Comparison of ENCODE assay signal across 8 mouse cellular contexts in genomic region chr17:12991635-12992358, GRCm38 (mm10). TPM values are rescaled to one million over a fixed set of nuclear protein-coding genes. Genes with fewer than 3 reads are reported as not detected.
DNase-seq lines count a peak whose midpoint lies in the region; ATAC-seq and TF ChIP-seq lines count a peak whose summit lies in the region.

No protein-coding gene starts in this region.

- peak; percentile 68 for ATAC-seq in G1E (ENCODE audit: extremely low read depth, insufficient number of reproducible peaks, low FRiP score, poor library complexity, severe bottlenecking)
- ATAC-seq in hematopoietic stem cell, adult 5-6 weeks (replicated peaks in 1 of 2; ENCODE audit: insufficient read depth in 1 of 2, low FRiP score in 2 of 2, low TSS enrichment in 1 of 2, low read depth in 1 of 2, poor library complexity in 2 of 2, severe bottlenecking in 2 of 2), result peak; percentile 63 to 70
- ATAC-seq in lung, embryonic 16.5 days (ENCODE audit: low read depth), result peak; percentile 96

- peak; percentile 81 for DNase-seq in G1E (ENCODE audit: low spot score)
- DNase-seq in cerebellum, adult 8-10 months, result peak; percentile 88
- peak; percentile 69 for DNase-seq in forelimb bud, embryonic 11.5 days (ENCODE audit: low read depth, low spot score)
- DNase-seq in layer of hippocampus, adult 9-11 months, result peak; percentile 82
- DNase-seq in ovary, adult 18-20 months (ENCODE audit: low spot score), result peak; percentile 82
- DNase-seq in thymus, adult 2 months, result peak; percentile 90

- H3K27ac ChIP-seq in lung, embryonic 16.5 days (ENCODE audit: low read length), result peak overlapping the region; percentile 100
- H3K27ac ChIP-seq in thymus, adult 2 months (ENCODE audit: control insufficient read depth, insufficient read depth, low read length), result peak overlapping the region; percentile 93

- peaks cover 29% of the 10 kb centered on the region for H3K4me1 ChIP-seq in G1E (ENCODE audit: insufficient read depth, low read depth, low read length)
- H3K4me1 ChIP-seq in lung, embryonic 16.5 days (replicated peaks; ENCODE audit: control insufficient read depth, insufficient read depth, low read length), result peaks cover 5% of the 10 kb centered on the region; the same call in 1 of the 2 replicates
- H3K4me1 ChIP-seq in thymus, adult 2 months (replicated peaks; ENCODE audit: control insufficient read depth, insufficient read depth, low read length), result peaks cover 3% of the 10 kb centered on the region; the same call in 1 of the 2 replicates

- TF ChIP-seq CTCF in G1E (IDR thresholded peaks at IDR 0.05; ENCODE audit: low read depth, low read length), result no peak
- peak; percentile 11; the same call in 1 of the 2 replicates for TF ChIP-seq CTCF in thymus, adult 2 months (IDR thresholded peaks at IDR 0.05; ENCODE audit: borderline replicate concordance, control insufficient read depth, extremely low read depth, insufficient read depth, low read length, poor library complexity)

- peaks cover 10% of the 10 kb centered on the region for H3K36me3 ChIP-seq in G1E (replicated peaks)
- H3K36me3 ChIP-seq in lung, embryonic 16.5 days (ENCODE audit: control insufficient read depth, insufficient read depth, low read length), result peaks cover 6% of the 10 kb centered on the region; the same call in 1 of the 2 replicates
- no peaks in the 10 kb centered on the region for H3K36me3 ChIP-seq in thymus, adult 2 months (ENCODE audit: control insufficient read depth, insufficient read depth, low read length)

- 0% methylated on average over 55 of the region's 84 CpGs for WGBS in lung, embryonic 16.5 days
- WGBS in thymus, adult 2 months, result under 1% methylated on average over 82 of the region's 84 CpGs

- no peaks in the 10 kb centered on the region for H3K27me3 ChIP-seq in G1E (ENCODE audit: insufficient read depth, low read length)
- no peaks in the 10 kb centered on the region for H3K27me3 ChIP-seq in lung, embryonic 16.5 days (ENCODE audit: control insufficient read depth, insufficient read depth, low read depth, low read length)
- H3K27me3 ChIP-seq in thymus, adult 2 months (ENCODE audit: control insufficient read depth, insufficient read depth, low read length), result no peaks in the 10 kb centered on the region

- TF ChIP-seq POLR2A in thymus, adult 2 months (IDR thresholded peaks at IDR 0.05; ENCODE audit: control insufficient read depth, extremely low read depth, insufficient read depth, low read length, poor library complexity), result no peak; the same call in 1 of the 2 replicates

- peak overlapping the region; percentile 81 for H3K4me2 ChIP-seq in lung, embryonic 16.5 days (ENCODE audit: low read depth, low read length)

- peak overlapping the region; percentile 91 for H3K4me3 ChIP-seq in G1E (ENCODE audit: low read depth, low read length)
- H3K4me3 ChIP-seq in lung, embryonic 16.5 days (ENCODE audit: low read length), result peak overlapping the region; percentile 100
- peak overlapping the region; percentile 84 for H3K4me3 ChIP-seq in thymus, adult 2 months (ENCODE audit: control insufficient read depth, insufficient read depth, low read length)

- H3K9ac ChIP-seq in lung, embryonic 16.5 days (ENCODE audit: low read length), result peak overlapping the region; percentile 100

- no peaks in the 10 kb centered on the region for H3K9me3 ChIP-seq in G1E (replicated peaks)
- H3K9me3 ChIP-seq in lung, embryonic 16.5 days (ENCODE audit: control insufficient read depth, low read length), result no peaks in the 10 kb centered on the region

RNA-seq across cellular contexts. Expression of gene Wtap, which starts 2.2 kb away (rescaled TPM):
- total RNA-seq in G1E (2014; fragmentation: Nextera tagmentation), result 103 and 107 TPM in 2 replicates
- total RNA-seq in G1E (2017), result 150 and 173 TPM in 2 replicates
- polyA plus RNA-seq in G1E (2012), result 37.5 and 44.0 TPM in 2 replicates
- 271 and 460 TPM in 2 replicates for total RNA-seq in hematopoietic stem cell, adult 5-6 weeks (2017)
- 126 and 128 TPM in 2 replicates for polyA plus RNA-seq in lung, embryonic 16.5 days (2015; fragmentation: Nextera tagmentation; extraction: Ambion mirVana)
- polyA plus RNA-seq in thymus, adult 2 months (2012; rRNA removed), result 31.1 and 31.2 TPM in 2 replicates

RNA-seq across cellular contexts. Expression of gene Sod2, which starts 14.8 kb away (rescaled TPM):
- total RNA-seq in G1E (2014; fragmentation: Nextera tagmentation), result 107 and 144 TPM in 2 replicates
- total RNA-seq in G1E (2017), result 102 and 111 TPM in 2 replicates
- polyA plus RNA-seq in G1E (2012), result 407 and 592 TPM in 2 replicates
- total RNA-seq in hematopoietic stem cell, adult 5-6 weeks (2017), result 54.6 and 73.5 TPM in 2 replicates
- 102 and 116 TPM in 2 replicates for polyA plus RNA-seq in lung, embryonic 16.5 days (2015; fragmentation: Nextera tagmentation; extraction: Ambion mirVana)
- polyA plus RNA-seq in thymus, adult 2 months (2012; rRNA removed), result 256 and 263 TPM in 2 replicates

RNA-seq across cellular contexts. Expression of gene Acat2, which starts 31.2 kb away (rescaled TPM):
- total RNA-seq in G1E (2014; fragmentation: Nextera tagmentation), result 27.5 and 36.6 TPM in 2 replicates
- 91.9 and 98.6 TPM in 2 replicates for total RNA-seq in G1E (2017)
- polyA plus RNA-seq in G1E (2012), result 10.3 and 14.4 TPM in 2 replicates
- total RNA-seq in hematopoietic stem cell, adult 5-6 weeks (2017), result 16.2 and 19.1 TPM in 2 replicates
- 83.8 and 91.4 TPM in 2 replicates for polyA plus RNA-seq in lung, embryonic 16.5 days (2015; fragmentation: Nextera tagmentation; extraction: Ambion mirVana)
- 13.1 and 20.6 TPM in 2 replicates for polyA plus RNA-seq in thymus, adult 2 months (2012; rRNA removed)

RNA-seq across cellular contexts. Expression of gene Acat3, which starts 51.4 kb away (rescaled TPM):
- total RNA-seq in G1E (2014; fragmentation: Nextera tagmentation) (not detected in 2 replicates), G1E (2017) (0.66 and 1.8 TPM in 2 replicates)
- 0.10 and 0.15 TPM in 2 replicates for polyA plus RNA-seq in G1E (2012)
- total RNA-seq in hematopoietic stem cell, adult 5-6 weeks (2017), result 0.44 and 1.3 TPM in 2 replicates
- 0.87 and 0.92 TPM in 2 replicates for polyA plus RNA-seq in lung, embryonic 16.5 days (2015; fragmentation: Nextera tagmentation; extraction: Ambion mirVana)
- 0.19 and 0.37 TPM in 2 replicates for polyA plus RNA-seq in thymus, adult 2 months (2012; rRNA removed)

Comparison
In these comparisons a context has a peak if more than half of its experiments do, and no peak if none do; other contexts are left out.
1. Peak in every context shown above with its lines: DNase-seq, ATAC-seq, H3K4me3 ChIP-seq and H3K27ac ChIP-seq.